Mouse (Mus musculus) kidney, postnatal 25 days (tissue): ENCODE results near the gene Vgf.
A peak's percentile ranks its signal among the peaks of the same experiment; 100 is the strongest.

ENCODE experiments used
- DNase-seq, 2 experiments: peaks; one replicate each; pipeline ENCODE4 v3.0.0; 2021; ENCODE audit warnings: mixed read lengths in 2 of 2

The Vgf gene

GRCm38 (mm10) chr5:137073141-137073540 is 46.9 kb downstream of the Vgf start:
- no peak for DNase-seq

GRCm38 (mm10) chr5:137074191-137074651 is 48.0 kb downstream of the Vgf start:
- DNase-seq, result peak in 1 of 2 experiments; percentile 60

GRCm38 (mm10) chr5:137075726-137076125 is 49.5 kb downstream of the Vgf start:
- no peak for DNase-seq

- peak; percentile 17 to 66 for DNase-seq
Observed at GRCm38 (mm10) chr5:137076191-137076930, 50.2 kb downstream of the Vgf start.

- no peak for DNase-seq
Observed at GRCm38 (mm10) chr5:137077187-137077586, 51.0 kb downstream of the Vgf start.

GRCm38 (mm10) chr5:137078041-137078440 is 51.8 kb downstream of the Vgf start:
- DNase-seq, result no peak

- DNase-seq, result no peak
Observed at GRCm38 (mm10) chr5:137078616-137079015, 52.4 kb downstream of the Vgf start.

GRCm38 (mm10) chr5:137079849-137080248 is 53.7 kb downstream of the Vgf start:
- peak; percentile 30 to 68 for DNase-seq
